Mouse (Mus musculus): ENCODE measurements around the gene Ubtd1. TPM values are rescaled to one million over a fixed set of nuclear protein-coding genes. Genes with fewer than 3 reads are reported as not detected.
A peak's percentile ranks its signal among the peaks of the same experiment; 100 is the strongest.

Gene Ubtd1
- polyA plus RNA-seq, 1 experiment from 2014 or later = 9.2 TPM

DNA sequence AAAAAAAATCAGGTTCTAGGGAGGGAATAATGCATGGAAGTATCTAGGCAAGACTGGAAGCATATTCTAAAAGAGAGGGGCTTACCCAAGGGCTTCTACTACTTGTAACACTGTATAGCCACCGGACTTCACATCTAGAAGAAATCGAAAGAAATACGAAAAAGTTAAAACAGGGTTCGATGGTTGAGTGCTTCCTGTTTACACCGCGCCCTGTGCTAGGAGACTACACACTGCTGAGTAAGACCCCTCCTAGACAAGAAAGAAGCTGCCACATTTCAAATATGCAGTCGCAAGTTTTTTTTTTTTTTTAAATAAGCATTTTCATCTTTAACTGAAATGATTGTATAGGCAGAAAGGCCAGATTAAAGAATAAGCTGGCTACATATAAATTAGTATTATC, 11.9 kb upstream of the Ubtd1 start:
- H3K27ac ChIP-seq = no peak overlapping the region
- no peak for ATAC-seq (ENCODE audit: low FRiP score)

DNA sequence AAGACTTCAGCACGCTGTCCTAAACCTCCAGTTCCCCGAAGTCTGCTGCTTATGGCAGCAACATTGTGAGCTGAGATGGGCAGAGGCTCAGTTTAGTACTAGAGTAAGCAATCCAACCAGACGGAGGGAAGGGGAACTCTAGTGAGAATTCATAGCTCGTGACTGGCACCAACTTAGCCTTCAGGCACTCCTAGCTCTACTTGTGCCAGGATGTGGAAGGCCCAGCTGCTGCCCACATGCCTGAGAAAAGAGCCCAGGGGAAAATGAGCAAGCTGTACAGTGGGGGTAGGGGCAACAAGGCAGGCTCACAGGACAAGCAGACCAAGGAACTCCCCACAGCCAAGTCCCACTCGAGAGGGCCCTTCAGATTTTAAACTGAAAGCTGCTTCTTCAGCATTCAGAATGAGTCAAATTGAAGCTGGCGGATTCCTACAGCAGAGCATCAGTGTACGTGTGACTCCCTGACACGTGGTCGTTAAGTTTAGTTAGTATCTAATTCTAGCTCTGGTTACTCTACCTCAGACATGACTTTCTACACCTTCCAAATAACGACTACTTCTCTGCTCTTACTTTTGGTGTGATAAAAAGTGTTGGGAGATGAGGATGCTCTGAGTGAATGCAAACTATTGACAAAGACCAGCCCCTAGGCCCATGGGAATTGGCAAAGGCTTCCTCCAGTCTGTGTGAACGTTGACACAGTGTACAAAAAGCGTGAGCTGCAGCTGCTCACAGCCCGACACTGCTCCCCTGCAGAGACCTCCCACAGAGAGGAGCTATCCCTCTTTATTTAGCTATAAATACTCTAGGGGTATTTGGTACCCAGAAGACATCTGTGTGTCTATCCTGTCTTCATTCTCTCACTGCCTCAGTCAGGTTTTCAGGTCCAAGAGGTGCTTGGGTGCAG, 7.4 kb upstream of the Ubtd1 start:
- H3K9ac ChIP-seq = no peak overlapping the region
- no peaks in the 10 kb centered on the region for H3K4me1 ChIP-seq (replicated peaks; ENCODE audit: control insufficient read depth, insufficient read depth, low read length)
- H3K36me3 ChIP-seq (replicated peaks; ENCODE audit: control insufficient read depth, insufficient read depth) = peaks cover 1% of the 10 kb centered on the region; the same call in 1 of the 2 replicates
- ATAC-seq (ENCODE audit: low FRiP score) = no peak
- no peak overlapping the region for H3K4me3 ChIP-seq (replicated peaks; ENCODE audit: low read length)
- H3K27me3 ChIP-seq (ENCODE audit: control insufficient read depth, insufficient read depth, low read length) = no peaks in the 10 kb centered on the region
- no peaks in the 10 kb centered on the region for H3K9me3 ChIP-seq (ENCODE audit: control insufficient read depth, low read length)
- no peak for DNase-seq (ENCODE audit: low spot score)
- H3K4me2 ChIP-seq (replicated peaks) = no peak overlapping the region
- no peak overlapping the region; the same call in 1 of the 2 replicates for H3K27ac ChIP-seq
- 47% methylated on average over 13 of the region's 13 CpGs for WGBS

More for the DNA sequence above, 11.9 kb upstream of the Ubtd1 start:
- no peak for DNase-seq (ENCODE audit: low spot score)
- Histone ChIP-seq H3K27me3 (ENCODE audit: control insufficient read depth, insufficient read depth, low read length) (no peaks in the 10 kb centered on the region), H3K9me3 (ENCODE audit: control insufficient read depth, low read length) (no peaks in the 10 kb centered on the region), H3K9ac (no peak overlapping the region), H3K4me2 (replicated peaks) (no peak overlapping the region), H3K36me3 (replicated peaks; ENCODE audit: control insufficient read depth, insufficient read depth) (peaks cover 45% of the 10 kb centered on the region), H3K4me1 (replicated peaks; ENCODE audit: control insufficient read depth, insufficient read depth, low read length) (no peaks in the 10 kb centered on the region), H3K4me3 (replicated peaks; ENCODE audit: low read length) (no peak overlapping the region)
- 95% methylated on average over 7 of the region's 7 CpGs for WGBS

DNA sequence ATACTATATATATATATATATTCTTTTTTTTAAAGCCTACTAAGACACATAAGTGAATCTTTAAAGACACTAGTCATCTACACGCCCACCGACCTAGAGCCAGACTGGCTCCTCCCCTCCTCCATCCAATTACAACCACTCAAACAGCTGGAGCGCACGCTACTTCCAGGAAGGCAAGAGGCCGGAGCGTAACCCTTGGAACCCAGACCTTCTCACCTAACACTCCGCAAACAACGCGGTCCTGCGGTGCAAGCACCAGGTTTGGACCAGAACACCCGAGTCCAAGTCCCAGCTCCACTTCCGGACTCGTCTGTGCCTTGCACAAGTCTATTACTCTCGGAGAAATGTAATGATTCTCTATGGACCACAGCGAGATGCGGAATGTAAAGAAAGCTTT, 1.1 kb upstream of the Ubtd1 start:
- peak overlapping the region; percentile 79 for H3K4me3 ChIP-seq (replicated peaks; ENCODE audit: low read length)
- peaks cover 8% of the 10 kb centered on the region for H3K4me1 ChIP-seq (replicated peaks; ENCODE audit: control insufficient read depth, insufficient read depth, low read length)
- H3K27me3 ChIP-seq (ENCODE audit: control insufficient read depth, insufficient read depth, low read length) = peaks cover 9% of the 10 kb centered on the region
- peak overlapping the region; percentile 68 for H3K4me2 ChIP-seq (replicated peaks)
- WGBS = under 1% methylated on average over 16 of the region's 16 CpGs
- ATAC-seq (ENCODE audit: low FRiP score) (peak; percentile 5; the same call in 1 of the 2 replicates), DNase-seq (ENCODE audit: low spot score) (peak; percentile 49)
- peak overlapping the region; percentile 75 for H3K9ac ChIP-seq
- H3K27ac ChIP-seq = peak overlapping the region; percentile 84
- H3K36me3 ChIP-seq (replicated peaks; ENCODE audit: control insufficient read depth, insufficient read depth) = no peaks in the 10 kb centered on the region
- H3K9me3 ChIP-seq (ENCODE audit: control insufficient read depth, low read length) = no peaks in the 10 kb centered on the region

DNA sequence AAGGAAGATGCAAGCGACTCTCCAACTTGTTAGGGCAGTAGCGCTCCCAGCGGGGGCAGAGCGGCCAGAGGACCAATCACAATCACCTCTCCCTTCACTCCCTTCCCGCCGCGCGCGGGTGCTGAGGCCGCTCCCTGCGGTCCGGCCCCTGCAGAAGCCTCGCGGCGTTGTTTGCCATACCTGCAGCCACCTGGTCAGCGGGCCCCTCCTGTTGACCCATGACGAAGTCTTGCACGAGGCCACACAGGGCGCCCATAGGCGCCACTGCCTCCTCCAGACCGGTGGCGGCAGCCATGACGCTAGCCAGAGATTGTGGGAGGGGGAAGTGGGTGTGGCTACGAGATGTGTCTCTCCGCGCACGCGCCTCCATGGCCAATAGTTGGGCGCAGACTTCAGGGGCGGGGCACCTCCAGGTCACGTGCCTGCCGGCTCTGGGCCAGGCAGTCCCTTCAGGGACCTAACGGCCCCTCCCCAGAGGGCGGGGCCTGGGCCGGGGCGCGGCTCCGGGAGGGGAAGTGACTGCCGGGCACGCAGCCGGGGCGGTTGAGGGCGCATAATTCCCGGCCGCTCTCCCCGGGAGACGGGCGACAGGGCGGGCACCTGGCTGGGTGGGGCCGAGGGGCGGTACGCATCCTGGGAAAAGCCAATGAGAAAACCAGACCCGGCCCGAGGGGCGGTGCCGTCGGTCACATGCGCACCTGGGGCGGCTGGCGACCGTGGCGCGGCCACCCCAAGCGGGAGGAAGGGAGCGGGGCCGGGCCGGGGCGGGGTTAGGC, 556 bp upstream of the Ubtd1 start, which contains the start of gene Mms19:
Mms19 (minus strand) TSS at position 339 of the 776 bp plus-strand sequence.
- under 1% methylated on average over 62 of the region's 68 CpGs for WGBS
- H3K36me3 ChIP-seq (replicated peaks; ENCODE audit: control insufficient read depth, insufficient read depth) = no peaks in the 10 kb centered on the region
- H3K9me3 ChIP-seq (ENCODE audit: control insufficient read depth, low read length) = no peaks in the 10 kb centered on the region
- peaks cover 9% of the 10 kb centered on the region for H3K27me3 ChIP-seq (ENCODE audit: control insufficient read depth, insufficient read depth, low read length)
- H3K4me2 ChIP-seq (replicated peaks) = peak within 1 kb of the TSS; percentile 100
- H3K4me1 ChIP-seq (replicated peaks; ENCODE audit: control insufficient read depth, insufficient read depth, low read length) = peaks cover 8% of the 10 kb centered on the region
- peak within 1 kb of the TSS; percentile 79 for H3K4me3 ChIP-seq (replicated peaks; ENCODE audit: low read length)
- peak; percentile 99 for DNase-seq (ENCODE audit: low spot score)
- peak within 1 kb of the TSS; percentile 84 for H3K27ac ChIP-seq
- ATAC-seq (ENCODE audit: low FRiP score) = peak; percentile 95
- H3K9ac ChIP-seq = peak within 1 kb of the TSS; percentile 75

DNA sequence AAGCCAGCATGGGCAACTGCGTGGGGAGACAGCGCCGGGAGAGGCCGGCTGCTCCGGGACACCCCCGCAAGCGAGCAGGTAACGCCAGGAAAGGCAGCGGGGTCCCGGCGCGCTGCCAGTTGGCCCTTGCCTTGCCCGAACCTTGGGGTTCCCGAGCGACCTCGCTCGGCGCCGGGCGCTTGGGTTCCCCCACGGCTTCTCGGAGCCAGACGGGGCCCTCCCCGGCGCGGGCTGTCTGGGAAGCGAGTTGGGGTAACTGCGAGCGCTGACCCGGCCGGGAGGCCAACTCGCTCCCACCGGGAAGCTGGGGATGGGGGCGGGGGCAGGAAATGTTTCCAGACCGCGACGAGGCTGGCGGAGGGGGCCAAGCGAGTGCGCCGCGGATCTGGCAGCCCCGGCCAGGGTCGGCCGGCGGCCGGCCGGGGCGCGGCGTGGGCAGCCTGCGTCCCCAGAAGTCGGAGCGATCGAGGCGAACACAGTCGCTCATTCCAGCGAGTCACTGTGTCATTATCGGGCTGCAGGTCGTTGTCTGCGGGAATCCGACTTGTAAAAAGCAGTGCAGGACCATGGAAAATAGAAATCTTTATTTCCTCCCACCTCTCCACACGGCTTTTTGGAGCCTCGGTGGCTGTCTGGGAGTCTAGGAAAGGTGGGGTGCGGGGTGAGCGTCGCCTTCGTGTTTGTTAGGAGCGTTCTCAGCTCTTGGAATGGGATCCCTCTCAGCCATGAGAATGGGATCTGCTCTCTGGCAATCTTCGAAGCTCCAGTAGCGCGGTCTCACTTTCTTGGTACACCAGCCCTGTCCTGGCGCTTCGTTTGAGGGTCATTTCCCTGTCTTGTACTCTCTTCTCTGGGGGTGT, 598 bp downstream of the Ubtd1 start:
- peaks cover 8% of the 10 kb centered on the region for H3K4me1 ChIP-seq (replicated peaks; ENCODE audit: control insufficient read depth, insufficient read depth, low read length)
- no peak for DNase-seq (ENCODE audit: low spot score)
- under 1% methylated on average over 74 of the region's 74 CpGs for WGBS
- H3K4me3 ChIP-seq (replicated peaks; ENCODE audit: low read length) = peak overlapping the region; percentile 79
- H3K36me3 ChIP-seq (replicated peaks; ENCODE audit: control insufficient read depth, insufficient read depth) = no peaks in the 10 kb centered on the region
- peak overlapping the region; percentile 100 for H3K4me2 ChIP-seq (replicated peaks)
- ATAC-seq (ENCODE audit: low FRiP score) = no peak
- peak overlapping the region; percentile 84 for H3K27ac ChIP-seq
- peak overlapping the region; percentile 75 for H3K9ac ChIP-seq
- peaks cover 9% of the 10 kb centered on the region for H3K27me3 ChIP-seq (ENCODE audit: control insufficient read depth, insufficient read depth, low read length)
- no peaks in the 10 kb centered on the region for H3K9me3 ChIP-seq (ENCODE audit: control insufficient read depth, low read length)

DNA sequence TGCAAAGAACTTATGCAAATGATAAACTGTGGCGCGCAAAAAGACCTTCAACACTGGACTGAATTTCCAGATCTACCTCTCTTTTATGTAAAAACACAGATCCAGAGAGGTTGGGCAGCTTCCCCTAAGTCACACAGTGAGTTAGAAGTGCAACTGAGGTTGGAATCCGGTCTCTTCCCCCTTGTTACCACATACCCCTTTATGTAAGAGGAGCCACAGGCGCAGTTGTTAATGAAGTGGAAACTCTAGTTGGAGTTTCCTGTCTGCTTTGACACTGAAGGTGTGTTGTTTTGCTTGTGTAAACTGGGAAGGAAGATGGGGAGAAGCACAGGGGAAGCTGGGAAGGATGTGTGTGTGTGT, 1.2 kb downstream of the Ubtd1 start:
- H3K4me3 ChIP-seq (replicated peaks; ENCODE audit: low read length) = peak overlapping the region; percentile 79
- peak overlapping the region; percentile 100 for H3K4me2 ChIP-seq (replicated peaks)
- no peaks in the 10 kb centered on the region for H3K36me3 ChIP-seq (replicated peaks; ENCODE audit: control insufficient read depth, insufficient read depth)
- no peaks in the 10 kb centered on the region for H3K9me3 ChIP-seq (ENCODE audit: control insufficient read depth, low read length)
- no peak for ATAC-seq (ENCODE audit: low FRiP score)
- WGBS = 3% methylated on average over 4 of the region's 4 CpGs
- H3K9ac ChIP-seq = peak overlapping the region; percentile 75; the same call in 1 of the 2 replicates
- no peak for DNase-seq (ENCODE audit: low spot score)
- H3K27me3 ChIP-seq (ENCODE audit: control insufficient read depth, insufficient read depth, low read length) = peaks cover 9% of the 10 kb centered on the region
- no peak overlapping the region for H3K27ac ChIP-seq
- peaks cover 8% of the 10 kb centered on the region for H3K4me1 ChIP-seq (replicated peaks; ENCODE audit: control insufficient read depth, insufficient read depth, low read length)

DNA sequence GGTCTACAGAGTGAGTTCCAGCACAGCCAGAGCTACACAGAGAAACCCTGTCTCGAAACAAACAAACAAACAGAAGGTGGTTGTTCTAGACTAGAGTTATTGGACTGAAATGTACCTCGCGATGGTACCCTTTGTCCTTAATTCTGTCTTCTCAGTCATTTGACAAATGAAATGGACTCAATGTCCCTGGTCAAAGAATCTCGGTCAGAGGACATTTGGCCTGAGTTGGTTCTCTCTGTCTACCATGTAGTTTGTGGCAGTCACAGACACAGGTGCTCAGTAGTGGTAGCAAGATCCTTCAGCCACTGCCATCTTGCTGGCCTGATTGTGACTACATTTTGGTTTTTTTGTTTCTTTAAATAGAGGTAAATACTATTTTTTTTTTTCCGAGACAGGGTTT, 4.4 kb downstream of the Ubtd1 start:
- H3K27me3 ChIP-seq (ENCODE audit: control insufficient read depth, insufficient read depth, low read length) = peaks cover 9% of the 10 kb centered on the region
- no peak overlapping the region for H3K9ac ChIP-seq
- no peaks in the 10 kb centered on the region for H3K4me1 ChIP-seq (replicated peaks; ENCODE audit: control insufficient read depth, insufficient read depth, low read length)
- no peaks in the 10 kb centered on the region for H3K9me3 ChIP-seq (ENCODE audit: control insufficient read depth, low read length)
- no peak for DNase-seq (ENCODE audit: low spot score)
- no peak overlapping the region for H3K4me2 ChIP-seq (replicated peaks)
- H3K27ac ChIP-seq = no peak overlapping the region
- WGBS = 95% methylated on average over 5 of the region's 5 CpGs
- H3K4me3 ChIP-seq (replicated peaks; ENCODE audit: low read length) = no peak overlapping the region
- no peaks in the 10 kb centered on the region for H3K36me3 ChIP-seq (replicated peaks; ENCODE audit: control insufficient read depth, insufficient read depth)
- no peak for ATAC-seq (ENCODE audit: low FRiP score)

DNA sequence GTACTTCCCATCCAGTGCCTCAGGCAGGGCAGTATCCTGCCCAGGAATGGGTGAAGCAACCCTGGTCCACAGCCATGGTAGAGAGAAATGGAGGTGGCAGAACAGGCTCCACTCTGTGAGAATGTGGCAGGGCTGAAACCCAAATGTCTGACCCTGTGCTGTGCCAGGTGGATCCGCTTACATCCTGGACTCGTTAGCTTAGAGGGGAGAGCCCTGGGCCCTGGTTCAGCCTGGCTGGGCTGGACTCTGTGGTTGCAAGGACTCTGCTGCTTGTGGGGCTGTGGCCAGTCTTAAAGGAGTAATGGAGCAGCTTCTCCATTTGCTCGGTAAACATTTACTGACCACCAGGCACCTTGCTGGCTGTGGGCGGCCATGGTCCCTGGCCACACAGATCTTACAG, 5.6 kb downstream of the Ubtd1 start:
- H3K4me3 ChIP-seq (replicated peaks; ENCODE audit: low read length) = no peak overlapping the region
- no peaks in the 10 kb centered on the region for H3K36me3 ChIP-seq (replicated peaks; ENCODE audit: control insufficient read depth, insufficient read depth)
- 88% methylated on average over 4 of the region's 4 CpGs for WGBS
- H3K9me3 ChIP-seq (ENCODE audit: control insufficient read depth, low read length) = no peaks in the 10 kb centered on the region
- H3K27me3 ChIP-seq (ENCODE audit: control insufficient read depth, insufficient read depth, low read length) = peaks cover 9% of the 10 kb centered on the region
- H3K9ac ChIP-seq = no peak overlapping the region
- no peak overlapping the region for H3K27ac ChIP-seq
- H3K4me2 ChIP-seq (replicated peaks) = no peak overlapping the region
- ATAC-seq (ENCODE audit: low FRiP score) (no peak), DNase-seq (ENCODE audit: low spot score) (no peak)
- no peaks in the 10 kb centered on the region for H3K4me1 ChIP-seq (replicated peaks; ENCODE audit: control insufficient read depth, insufficient read depth, low read length)
